Mouse (Mus musculus): ENCODE results near the gene Slc9a9. TPM values are rescaled to one million over a fixed set of nuclear protein-coding genes. Genes with fewer than 3 reads are reported as not detected.

The Slc9a9 gene
- polyA plus RNA-seq, 1 experiment from 2014 or later: 4.4 TPM

DNA sequence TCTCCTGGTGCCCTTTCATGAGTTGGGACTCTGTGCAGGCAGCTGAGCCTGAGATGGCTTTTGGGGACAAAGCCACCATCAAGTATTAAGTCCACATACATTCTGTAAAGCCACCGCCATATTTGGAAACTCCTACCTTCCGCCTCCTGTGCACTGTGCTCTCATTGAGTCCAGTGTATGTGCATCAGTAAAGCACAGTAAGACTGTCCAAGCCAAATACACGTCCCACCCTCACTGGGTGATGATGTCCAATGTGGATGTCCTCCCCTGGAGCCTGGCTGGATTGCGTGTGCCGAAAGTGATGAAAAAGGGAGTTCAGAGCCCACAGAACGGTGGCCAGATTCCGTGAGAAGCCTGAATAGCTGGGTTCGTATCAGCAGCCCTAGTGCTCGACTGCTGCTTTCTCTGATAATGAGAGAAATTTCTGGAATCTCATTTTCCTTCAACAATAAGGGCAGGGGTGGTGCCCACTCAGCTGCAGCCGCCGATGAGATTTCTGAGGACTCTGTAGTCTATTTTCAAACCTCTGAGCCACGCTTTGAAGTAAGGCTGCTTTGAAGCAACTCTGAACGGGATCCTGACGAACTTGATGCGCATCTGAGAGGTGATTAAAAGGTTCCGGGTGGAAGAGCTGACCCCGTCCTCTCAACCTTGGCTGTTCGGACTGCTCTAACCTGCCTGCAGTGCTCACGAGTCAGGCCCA lies 81.4 kb downstream of the Slc9a9 start:
- peak; percentile 90 for ATAC-seq (ENCODE audit: low FRiP score, low TSS enrichment)
- H3K4me3 ChIP-seq (ENCODE audit: low read length): no peak overlapping the region
- peak overlapping the region; percentile 27 for H3K4me2 ChIP-seq (replicated peaks; ENCODE audit: low read depth, low read length)
- WGBS: 34% methylated on average over 19 of the region's 19 CpGs
- no peaks in the 10 kb centered on the region for H3K9me3 ChIP-seq (ENCODE audit: control insufficient read depth, low read length)
- no peak overlapping the region for H3K9ac ChIP-seq (ENCODE audit: low read depth, low read length)
- peak overlapping the region; percentile 55; the same call in 1 of the 2 replicates for H3K27ac ChIP-seq (ENCODE audit: low read depth, low read length)
- peaks cover 11% of the 10 kb centered on the region; the same call in 1 of the 2 replicates for H3K4me1 ChIP-seq (ENCODE audit: control insufficient read depth, insufficient read depth, low read length)
- no peaks in the 10 kb centered on the region for H3K36me3 ChIP-seq (ENCODE audit: control insufficient read depth, insufficient read depth, low read length)
- no peaks in the 10 kb centered on the region for H3K27me3 ChIP-seq (ENCODE audit: control insufficient read depth, insufficient read depth, low read length)

DNA sequence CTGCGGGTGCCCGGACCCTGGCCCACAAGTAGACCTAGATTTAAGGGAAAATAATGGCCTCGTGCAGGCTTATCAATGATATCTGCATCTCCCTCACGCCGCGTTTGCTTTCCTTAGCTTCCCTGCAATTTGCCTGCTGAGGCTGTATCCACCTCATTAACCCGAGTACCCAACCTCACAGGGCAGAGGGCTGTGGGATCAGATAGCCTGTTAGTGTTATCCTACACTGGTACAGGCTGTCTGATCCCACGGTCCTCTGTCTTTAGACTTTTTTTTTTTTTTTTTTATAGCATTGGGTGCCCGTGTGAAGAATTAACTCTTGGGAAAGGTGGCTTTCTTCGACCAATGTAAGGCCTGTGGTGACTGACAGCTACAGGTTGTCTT lies 81.9 kb downstream of the Slc9a9 start:
- H3K36me3 ChIP-seq (ENCODE audit: control insufficient read depth, insufficient read depth, low read length): no peaks in the 10 kb centered on the region
- H3K4me1 ChIP-seq (ENCODE audit: control insufficient read depth, insufficient read depth, low read length): peaks cover 11% of the 10 kb centered on the region; the same call in 1 of the 2 replicates
- no peaks in the 10 kb centered on the region for H3K27me3 ChIP-seq (ENCODE audit: control insufficient read depth, insufficient read depth, low read length)
- ATAC-seq (ENCODE audit: low FRiP score, low TSS enrichment): peak; percentile 92
- H3K27ac ChIP-seq (ENCODE audit: low read depth, low read length): peak overlapping the region; percentile 55; the same call in 1 of the 2 replicates
- H3K9ac ChIP-seq (ENCODE audit: low read depth, low read length): no peak overlapping the region
- H3K4me2 ChIP-seq (replicated peaks; ENCODE audit: low read depth, low read length): peak overlapping the region; percentile 27
- WGBS: 18% methylated on average over 10 of the region's 10 CpGs
- no peak overlapping the region for H3K4me3 ChIP-seq (ENCODE audit: low read length)
- H3K9me3 ChIP-seq (ENCODE audit: control insufficient read depth, low read length): no peaks in the 10 kb centered on the region

- H3K36me3 ChIP-seq (ENCODE audit: control insufficient read depth, insufficient read depth, low read length): no peaks in the 10 kb centered on the region
- H3K4me3 ChIP-seq (ENCODE audit: low read length): no peak overlapping the region
- no peak overlapping the region for H3K4me2 ChIP-seq (replicated peaks; ENCODE audit: low read depth, low read length)
- H3K9me3 ChIP-seq (ENCODE audit: control insufficient read depth, low read length): no peaks in the 10 kb centered on the region
- H3K4me1 ChIP-seq (ENCODE audit: control insufficient read depth, insufficient read depth, low read length): peaks cover 11% of the 10 kb centered on the region; the same call in 1 of the 2 replicates
- WGBS: 75% methylated on average over 3 of the region's 3 CpGs
- no peak for ATAC-seq (ENCODE audit: low FRiP score, low TSS enrichment)
- H3K27me3 ChIP-seq (ENCODE audit: control insufficient read depth, insufficient read depth, low read length): no peaks in the 10 kb centered on the region
- no peak overlapping the region for H3K9ac ChIP-seq (ENCODE audit: low read depth, low read length)
- no peak overlapping the region for H3K27ac ChIP-seq (ENCODE audit: low read depth, low read length)
Observed at GRCm38 (mm10) chr9:94752121-94752520, 82.4 kb downstream of the Slc9a9 start.

GRCm38 (mm10) chr9:94759904-94760303 lies 90.2 kb downstream of the Slc9a9 start:
- H3K27ac ChIP-seq (ENCODE audit: low read depth, low read length): no peak overlapping the region
- 5% methylated on average over 5 of the region's 5 CpGs for WGBS

GRCm38 (mm10) chr9:94768114-94768513 lies 98.4 kb downstream of the Slc9a9 start:
- no peak for ATAC-seq (ENCODE audit: low FRiP score, low TSS enrichment)
- no peak overlapping the region for H3K27ac ChIP-seq (ENCODE audit: low read depth, low read length)
- no peaks in the 10 kb centered on the region for H3K4me1 ChIP-seq (ENCODE audit: control insufficient read depth, insufficient read depth, low read length)
- no peak overlapping the region for H3K4me2 ChIP-seq (replicated peaks; ENCODE audit: low read depth, low read length)
- no peak overlapping the region for H3K4me3 ChIP-seq (ENCODE audit: low read length)
- H3K36me3 ChIP-seq (ENCODE audit: control insufficient read depth, insufficient read depth, low read length): no peaks in the 10 kb centered on the region
- H3K27me3 ChIP-seq (ENCODE audit: control insufficient read depth, insufficient read depth, low read length): no peaks in the 10 kb centered on the region
- H3K9ac ChIP-seq (ENCODE audit: low read depth, low read length): no peak overlapping the region
- 71% methylated on average over 6 of the region's 6 CpGs for WGBS
- H3K9me3 ChIP-seq (ENCODE audit: control insufficient read depth, low read length): no peaks in the 10 kb centered on the region

More at GRCm38 (mm10) chr9:94759904-94760303, 90.2 kb downstream of the Slc9a9 start:
- Histone ChIP-seq H3K27me3 (ENCODE audit: control insufficient read depth, insufficient read depth, low read length) (no peaks in the 10 kb centered on the region), H3K9ac (ENCODE audit: low read depth, low read length) (no peak overlapping the region), H3K4me3 (ENCODE audit: low read length) (no peak overlapping the region), H3K9me3 (ENCODE audit: control insufficient read depth, low read length) (no peaks in the 10 kb centered on the region), H3K4me2 (replicated peaks; ENCODE audit: low read depth, low read length) (no peak overlapping the region), H3K4me1 (ENCODE audit: control insufficient read depth, insufficient read depth, low read length) (no peaks in the 10 kb centered on the region), H3K36me3 (ENCODE audit: control insufficient read depth, insufficient read depth, low read length) (no peaks in the 10 kb centered on the region)
- ATAC-seq (ENCODE audit: low FRiP score, low TSS enrichment): no peak

GRCm38 (mm10) chr9:94768524-94768923 lies 98.8 kb downstream of the Slc9a9 start:
- Histone ChIP-seq H3K4me3 (ENCODE audit: low read length) (no peak overlapping the region), H3K27me3 (ENCODE audit: control insufficient read depth, insufficient read depth, low read length) (no peaks in the 10 kb centered on the region), H3K9me3 (ENCODE audit: control insufficient read depth, low read length) (no peaks in the 10 kb centered on the region), H3K27ac (ENCODE audit: low read depth, low read length) (no peak overlapping the region), H3K36me3 (ENCODE audit: control insufficient read depth, insufficient read depth, low read length) (no peaks in the 10 kb centered on the region), H3K4me1 (ENCODE audit: control insufficient read depth, insufficient read depth, low read length) (no peaks in the 10 kb centered on the region), H3K4me2 (replicated peaks; ENCODE audit: low read depth, low read length) (no peak overlapping the region), H3K9ac (ENCODE audit: low read depth, low read length) (no peak overlapping the region)
- 64% methylated on average over 4 of the region's 4 CpGs for WGBS
- ATAC-seq (ENCODE audit: low FRiP score, low TSS enrichment): no peak

GRCm38 (mm10) chr9:94773357-94773756 lies 103.6 kb downstream of the Slc9a9 start:
- H3K9ac ChIP-seq (ENCODE audit: low read depth, low read length): no peak overlapping the region
- WGBS: 57% methylated on average over 4 of the region's 4 CpGs
- no peaks in the 10 kb centered on the region for H3K27me3 ChIP-seq (ENCODE audit: control insufficient read depth, insufficient read depth, low read length)
- H3K4me1 ChIP-seq (ENCODE audit: control insufficient read depth, insufficient read depth, low read length): no peaks in the 10 kb centered on the region
- no peak overlapping the region for H3K27ac ChIP-seq (ENCODE audit: low read depth, low read length)
- no peaks in the 10 kb centered on the region for H3K36me3 ChIP-seq (ENCODE audit: control insufficient read depth, insufficient read depth, low read length)
- no peak overlapping the region for H3K4me3 ChIP-seq (ENCODE audit: low read length)
- no peak overlapping the region for H3K4me2 ChIP-seq (replicated peaks; ENCODE audit: low read depth, low read length)
- H3K9me3 ChIP-seq (ENCODE audit: control insufficient read depth, low read length): no peaks in the 10 kb centered on the region
- ATAC-seq (ENCODE audit: low FRiP score, low TSS enrichment): no peak

DNA sequence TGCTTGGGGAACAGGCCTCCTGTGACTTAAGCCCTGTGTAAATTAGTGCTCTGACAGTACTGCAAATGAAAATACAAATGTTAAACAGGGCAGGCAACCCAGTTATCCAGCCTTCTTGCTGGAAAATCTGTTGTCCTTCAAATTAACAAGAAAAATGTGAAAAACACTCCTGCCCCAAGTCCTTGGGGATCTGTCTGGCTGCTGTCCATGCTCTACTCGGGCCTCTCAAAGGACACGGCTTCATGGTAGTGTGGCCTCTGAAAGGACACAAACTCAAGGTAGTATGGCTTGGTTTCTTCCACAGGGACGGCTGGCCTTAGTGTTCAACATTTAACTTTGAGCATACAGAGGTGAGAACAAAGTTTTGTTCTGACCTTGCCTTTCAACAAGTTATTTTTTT lies 118.6 kb downstream of the Slc9a9 start:
- H3K9me3 ChIP-seq (ENCODE audit: control insufficient read depth, low read length): no peaks in the 10 kb centered on the region
- no peaks in the 10 kb centered on the region for H3K27me3 ChIP-seq (ENCODE audit: control insufficient read depth, insufficient read depth, low read length)
- no peak overlapping the region for H3K4me3 ChIP-seq (ENCODE audit: low read length)
- no peak for ATAC-seq (ENCODE audit: low FRiP score, low TSS enrichment)
- no peak overlapping the region for H3K4me2 ChIP-seq (replicated peaks; ENCODE audit: low read depth, low read length)
- no peak overlapping the region for H3K27ac ChIP-seq (ENCODE audit: low read depth, low read length)
- H3K9ac ChIP-seq (ENCODE audit: low read depth, low read length): no peak overlapping the region
- H3K36me3 ChIP-seq (ENCODE audit: control insufficient read depth, insufficient read depth, low read length): no peaks in the 10 kb centered on the region
- H3K4me1 ChIP-seq (ENCODE audit: control insufficient read depth, insufficient read depth, low read length): no peaks in the 10 kb centered on the region
- 57% methylated on average over 3 of the region's 3 CpGs for WGBS

GRCm38 (mm10) chr9:94790966-94791365 lies 121.3 kb downstream of the Slc9a9 start:
- WGBS: 88% methylated on average over 2 of the region's 2 CpGs
- ATAC-seq (ENCODE audit: low FRiP score, low TSS enrichment): no peak

More at GRCm38 (mm10) chr9:94790966-94791365, 121.3 kb downstream of the Slc9a9 start:
- H3K4me3 ChIP-seq (ENCODE audit: low read length): no peak overlapping the region
- H3K27me3 ChIP-seq (ENCODE audit: control insufficient read depth, insufficient read depth, low read length): no peaks in the 10 kb centered on the region
- H3K4me1 ChIP-seq (ENCODE audit: control insufficient read depth, insufficient read depth, low read length): no peaks in the 10 kb centered on the region
- H3K27ac ChIP-seq (ENCODE audit: low read depth, low read length): no peak overlapping the region
- no peak overlapping the region for H3K4me2 ChIP-seq (replicated peaks; ENCODE audit: low read depth, low read length)
- H3K9ac ChIP-seq (ENCODE audit: low read depth, low read length): no peak overlapping the region
- no peaks in the 10 kb centered on the region for H3K9me3 ChIP-seq (ENCODE audit: control insufficient read depth, low read length)
- H3K36me3 ChIP-seq (ENCODE audit: control insufficient read depth, insufficient read depth, low read length): no peaks in the 10 kb centered on the region

Data from kidney, embryonic 14.5 days (tissue).